Mouse (Mus musculus) bone marrow, adult 2 months (tissue): Measurements from ENCODE around the gene Akr1b3.

Experiments used
- CTCF ChIP-seq: fragments of 200-500 bp; IDR thresholded peaks from 2 replicates; pipeline ENCODE4 v1.5.1; 2011; ENCODE audit warnings: low read length, control low read depth; ENCODE audit not compliant: control insufficient read depth, insufficient read depth
- POLR2A ChIP-seq: fragments of 200-500 bp; IDR thresholded peaks from 2 replicates; pipeline ENCODE4 v1.6.1; 2011; ENCODE audit warnings: low read depth, mild to moderate bottlenecking, control low read depth, low read length, borderline replicate concordance; ENCODE audit not compliant: control insufficient read depth

- no peak for TF ChIP-seq CTCF
- no peak for TF ChIP-seq POLR2A
These were observed 24.9 kb downstream of the Akr1b3 start for GRCm38 (mm10) chr6:34292196-34292881.
